Mouse (Mus musculus) heart, adult 2 months (tissue): Measurements from ENCODE around the gene Ceacam16.

Experiments
- CTCF ChIP-seq: fragments of 200-600 bp; IDR thresholded peaks from 2 replicates; pipeline ENCODE4 v1.8.1; 2022; ENCODE audit warnings: antibody characterized with exemption, mild to moderate bottlenecking, moderate library complexity
- EP300 ChIP-seq: fragments of 200-500 bp; IDR thresholded peaks from 2 replicates; pipeline ENCODE4 v1.6.1; 2011; ENCODE audit warnings: low read depth, low read length, control low read depth; ENCODE audit not compliant: insufficient read depth
- POLR2A ChIP-seq: fragments of 200-500 bp; IDR thresholded peaks from 2 replicates; pipeline ENCODE4 v1.6.1; 2011; ENCODE audit warnings: mild to moderate bottlenecking, low read depth, low read length, control low read depth; ENCODE audit not compliant: insufficient read depth

- TF ChIP-seq CTCF (no peak), POLR2A (no peak), EP300 (no peak)
These were observed 4.3 kb upstream of the Ceacam16 start for GRCm38 (mm10) chr7:19865246-19866036.
